Mouse (Mus musculus): ENCODE results near the gene Gm14569.

GRCm38 (mm10) chrX:36389971-36390370, 101.7 kb downstream of the Gm14569 start:
- TF ChIP-seq CTCF (IDR thresholded peaks at IDR 0.05; ENCODE audit: borderline replicate concordance, insufficient read depth, low read depth, low read length) (no peak), POLR2A (IDR thresholded peaks at IDR 0.05; ENCODE audit: borderline replicate concordance, insufficient read depth, low read length) (no peak)

All from cerebellum, adult 2 months (tissue).